Mouse (Mus musculus) CH12.LX (cell line): ENCODE data around the gene Gla. TPM values are rescaled to one million over a fixed set of nuclear protein-coding genes. Genes with fewer than 3 reads are reported as not detected.

Experiments used
- DNase-seq: peaks from one replicate; pipeline ENCODE4 v3.0.0-alpha.2; 2013; ENCODE audit errors: extremely low read depth
- H3K27ac ChIP-seq: 2 replicates; pipeline ENCODE4 v1.5.1; 2012; ENCODE audit warnings: low read depth, mild to moderate bottlenecking, control low read depth, moderate library complexity; ENCODE audit not compliant: insufficient read depth
- H3K27me3 ChIP-seq: replicated peaks from 2 replicates; pipeline ENCODE3; 2012; ENCODE audit warnings: inconsistent platforms
- H3K36me3 ChIP-seq, 2 experiments: replicated peaks in 1 of 2; 2 replicates each; pipeline versions ENCODE3 to v1.6.1; 2012; ENCODE audit warnings: inconsistent platforms in 1 of 2, low read length in 1 of 2, mild to moderate bottlenecking in 1 of 2, mixed read lengths in 1 of 2, moderate library complexity in 1 of 2; ENCODE audit not compliant: control insufficient read depth in 1 of 2, insufficient read depth in 1 of 2
- H3K4me1 ChIP-seq, 2 experiments: 2 replicates each; pipeline ENCODE4 v1.6.1; 2012; ENCODE audit warnings: inconsistent platforms in 1 of 2, moderate library complexity in 1 of 2; ENCODE audit not compliant: insufficient read depth in 2 of 2, control insufficient read depth in 1 of 2
- H3K4me2 ChIP-seq: 2 replicates; pipeline ENCODE4 v1.6.1; 2012; ENCODE audit warnings: low read depth, mild to moderate bottlenecking, control low read depth; ENCODE audit not compliant: poor library complexity, insufficient read depth, severe bottlenecking
- H3K4me3 ChIP-seq, 3 experiments: fragments of 150-350 bp in 1 of 3; sonication (generic) in 1 of 3; replicated peaks in 1 of 3; 2 replicates each; pipeline versions ENCODE3 to v1.5.1; 2011 to 2012; ENCODE audit warnings: low read depth in 2 of 3, low read length in 2 of 3, mild to moderate bottlenecking in 2 of 3, moderate library complexity in 2 of 3, control low read depth in 1 of 3, improper control_type of control experiment in 1 of 3, inconsistent platforms in 1 of 3, mixed read lengths in 1 of 3; ENCODE audit not compliant: poor library complexity in 1 of 3
- H3K79me2 ChIP-seq: replicated peaks from 2 replicates; pipeline ENCODE4 v1.6.1; 2012; ENCODE audit warnings: mild to moderate bottlenecking, moderate library complexity; ENCODE audit not compliant: control insufficient read depth, poor library complexity, insufficient read depth, severe bottlenecking; ENCODE audit errors: extremely low read depth
- H3K9ac ChIP-seq: 2 replicates; pipeline ENCODE4 v1.6.1; 2012; ENCODE audit warnings: low read depth, mild to moderate bottlenecking, control low read depth, moderate library complexity; ENCODE audit not compliant: insufficient read depth
- H3K9me3 ChIP-seq: replicated peaks from 2 replicates; pipeline ENCODE3; 2012; ENCODE audit warnings: low read length, inconsistent platforms, mixed read lengths
- CTCF ChIP-seq, 2 experiments: IDR thresholded peaks in 1 of 2; conservative IDR thresholded peaks in 1 of 2; 2 replicates each; pipeline ENCODE4 v1.5.1; 2011 to 2012; ENCODE audit warnings: low read depth in 2 of 2, low read length in 2 of 2, improper control_type of control experiment in 1 of 2, inconsistent platforms in 1 of 2, mild to moderate bottlenecking in 1 of 2, moderate library complexity in 1 of 2
- ELF1 ChIP-seq: IDR thresholded peaks from 2 replicates; pipeline ENCODE4 v1.6.1; 2014; ENCODE audit warnings: low read depth, mild to moderate bottlenecking, inconsistent platforms, low read length, improper control_type of control experiment
- GABPA ChIP-seq: IDR thresholded peaks from 2 replicates; pipeline ENCODE4 v1.6.1; 2012; ENCODE audit warnings: low read depth, low read length, improper control_type of control experiment, inconsistent platforms; ENCODE audit not compliant: insufficient replicate concordance
- KAT2A ChIP-seq: IDR thresholded peaks from 2 replicates; pipeline ENCODE4 v1.6.1; 2012; ENCODE audit warnings: low read length, improper control_type of control experiment, inconsistent platforms; ENCODE audit not compliant: insufficient replicate concordance
- MAFK ChIP-seq: IDR thresholded peaks from 2 replicates; pipeline ENCODE4 v1.6.1; 2011; ENCODE audit warnings: low read length, improper control_type of control experiment; ENCODE audit not compliant: insufficient replicate concordance
- MAX ChIP-seq: IDR thresholded peaks from 2 replicates; pipeline ENCODE4 v1.6.1; 2011; ENCODE audit warnings: low read length, improper control_type of control experiment
- MAZ ChIP-seq: IDR thresholded peaks from 2 replicates; pipeline ENCODE4 v1.6.1; 2012; ENCODE audit warnings: low read depth, mild to moderate bottlenecking, inconsistent platforms, low read length, improper control_type of control experiment, moderate library complexity
- MEF2A ChIP-seq: IDR thresholded peaks from 2 replicates; pipeline ENCODE4 v1.6.1; 2014; ENCODE audit warnings: low read depth, mild to moderate bottlenecking, inconsistent platforms, low read length, improper control_type of control experiment, borderline replicate concordance
- NRF1 ChIP-seq: IDR thresholded peaks from 2 replicates; pipeline ENCODE4 v1.6.1; 2014; ENCODE audit warnings: low read depth, mild to moderate bottlenecking, inconsistent platforms, low read length, improper control_type of control experiment, moderate library complexity
- PAX5 ChIP-seq: IDR thresholded peaks from 2 replicates; pipeline ENCODE4 v1.6.1; 2012; ENCODE audit warnings: low read length, inconsistent platforms, mixed read lengths
- POLR2A ChIP-seq: IDR thresholded peaks from 2 replicates; pipeline ENCODE4 v1.6.1; 2011; ENCODE audit warnings: low read depth, mild to moderate bottlenecking, improper control_type of control experiment, low read length
- POLR2AphosphoS2 ChIP-seq: IDR thresholded peaks from 2 replicates; pipeline ENCODE4 v1.6.1; 2011; ENCODE audit warnings: low read depth, low read length, improper control_type of control experiment
- RAD21 ChIP-seq: IDR thresholded peaks from 2 replicates; pipeline ENCODE4 v1.6.1; 2011; ENCODE audit warnings: low read depth, mild to moderate bottlenecking, low read length, improper control_type of control experiment, moderate library complexity
- SMC3 ChIP-seq: IDR thresholded peaks from 2 replicates; pipeline ENCODE4 v1.6.1; 2011; ENCODE audit warnings: low read depth, low read length, improper control_type of control experiment
- TBP ChIP-seq: conservative IDR thresholded peaks from 2 replicates; pipeline ENCODE4 v1.6.1; 2011; ENCODE audit warnings: low read depth, low read length, improper control_type of control experiment
- TCF12 ChIP-seq: IDR thresholded peaks from 2 replicates; pipeline ENCODE4 v1.6.1; 2014; ENCODE audit warnings: low read depth, mild to moderate bottlenecking, inconsistent platforms, low read length, improper control_type of control experiment
- USF1 ChIP-seq: IDR thresholded peaks from 2 replicates; pipeline ENCODE4 v1.6.1; 2014; ENCODE audit warnings: low read depth, mild to moderate bottlenecking, inconsistent platforms, low read length, improper control_type of control experiment
- USF2 ChIP-seq: conservative IDR thresholded peaks from 2 replicates; pipeline ENCODE4 v1.6.1; 2011; ENCODE audit warnings: low read depth, low read length, improper control_type of control experiment
- ZC3H11A ChIP-seq: IDR thresholded peaks from 2 replicates; pipeline ENCODE4 v1.6.1; 2012; ENCODE audit warnings: low read depth, mild to moderate bottlenecking, inconsistent platforms, low read length, improper control_type of control experiment
- dilution Hi-C: fragments of 300-500 bp; cut with MboI; formaldehyde crosslinking; loops from 2 replicates; pipeline ENCODE4 v1.14.3; 2020; ENCODE audit warnings: low sequenced_read_pairs; ENCODE audit not compliant: extremely low pct_unique_long_range_greater_than_20kb, extremely low pct_ligation_motif_present
- in situ Hi-C: fragments of 300-500 bp; cut with MboI; formaldehyde crosslinking; loops from 3 replicates; pipeline ENCODE4 v1.14.3; 2019; ENCODE audit warnings: low sequenced_read_pairs, low pct_ligation_motif_present, low pct_unique_long_range_greater_than_20kb, mixed read lengths
- polyA plus RNA-seq: library from polyadenylated mRNA; unstranded; fragments of >175 nt; gene quantifications from 2 replicates; pipeline ENCODE4 v1.2.1, GENCODE M21; 2012; ENCODE audit warnings: low read depth; ENCODE audit not compliant: insufficient read length
- total RNA-seq, 2 experiments: library from RNA; depleted of rRNA; stranded (reverse); fragments of 300-350 nt in 1 of 2; fragments of >200 nt in 1 of 2; gene quantifications; 2 replicates each; pipeline ENCODE4 v1.2.3; 2012 to 2014

The Gla gene
- total and polyA plus RNA-seq, 3 experiments: 6.1 to 9.1 (median 8.6) TPM

- no peak overlapping the region for H3K27ac ChIP-seq
- no peaks in the 10 kb centered on the region for H3K79me2 ChIP-seq
- TF ChIP-seq MAX (no peak), GABPA (no peak), RAD21 (peak; percentile 29), MEF2A (no peak), CTCF (conservative IDR thresholded peaks at IDR 0.05 in 1 of 2, IDR thresholded peaks at IDR 0.05 in 1 of 2; ENCODE audit: low read depth in 2 of 2, low read length in 2 of 2) (peak in 1 of 2 experiments; percentile 43; a peak in 2 of 4 replicates)
- in situ Hi-C loops: no loop called here
- peaks cover 0 to 4% of the 10 kb centered on the region in 2 experiments; a peak in 1 of 4 replicates for H3K4me1 ChIP-seq
- DNase-seq: no peak
- no peak overlapping the region for H3K4me2 ChIP-seq
- no peak overlapping the region for H3K4me3 ChIP-seq
- H3K36me3 ChIP-seq: no peaks in the 10 kb centered on the region
- dilution Hi-C loops: no loop called here
- no peak overlapping the region for H3K9ac ChIP-seq
- no peaks in the 10 kb centered on the region for H3K27me3 ChIP-seq
- H3K9me3 ChIP-seq: no peaks in the 10 kb centered on the region
These were observed 13.4 kb upstream of the Gla start for GRCm38 (mm10) chrX:134614306-134614705.

- dilution Hi-C loops (no loop called here), in situ Hi-C loops (no loop called here)
- no peak overlapping the region for H3K27ac ChIP-seq
- no peak for DNase-seq
- peak overlapping the region; percentile 45; the same call in 1 of the 2 replicates for H3K9ac ChIP-seq
- peaks cover 5% of the 10 kb centered on the region in 2 experiments for H3K36me3 ChIP-seq
- H3K4me1 ChIP-seq: peaks cover 0 to 4% of the 10 kb centered on the region in 2 experiments; a peak in 1 of 4 replicates
- H3K4me3 ChIP-seq: peak overlapping the region in 1 of 3 experiments; percentile 21
- no peaks in the 10 kb centered on the region for H3K27me3 ChIP-seq
- H3K4me2 ChIP-seq: peak overlapping the region; percentile 40; the same call in 1 of the 2 replicates
- H3K9me3 ChIP-seq: no peaks in the 10 kb centered on the region
- TF ChIP-seq POLR2AphosphoS2 (no peak), ELF1 (0 out of 2 replicates have a peak, but pooled peaks have one; percentile 17)
- no peaks in the 10 kb centered on the region for H3K79me2 ChIP-seq
These were observed 11.5 kb upstream of the Gla start for GRCm38 (mm10) chrX:134612285-134612959.

GRCm38 (mm10) chrX:134610984-134611383, 10.1 kb upstream of the Gla start:
- H3K27ac ChIP-seq: no peak overlapping the region
- TF ChIP-seq MAZ: no peak
- TF ChIP-seq SMC3: no peak
- no peak for TF ChIP-seq USF1
- no peak for TF ChIP-seq TBP
- TF ChIP-seq GABPA: no peak
- TF ChIP-seq MAFK: no peak
- no peak for TF ChIP-seq TCF12
- no peak for TF ChIP-seq CTCF (conservative IDR thresholded peaks at IDR 0.05 in 1 of 2, IDR thresholded peaks at IDR 0.05 in 1 of 2; ENCODE audit: low read depth in 2 of 2, low read length in 2 of 2)
- no peak for TF ChIP-seq PAX5
- no peak for TF ChIP-seq ZC3H11A
- no peak for TF ChIP-seq KAT2A
- TF ChIP-seq POLR2A: no peak
- no peak for TF ChIP-seq USF2
- no peak for TF ChIP-seq NRF1
- TF ChIP-seq, all 38 proteins: peak for 0
- H3K4me2 ChIP-seq: no peak overlapping the region
- no peak for DNase-seq
- peaks cover 0 to 4% of the 10 kb centered on the region in 2 experiments; a peak in 1 of 4 replicates for H3K4me1 ChIP-seq
- dilution Hi-C loops (no loop called here), in situ Hi-C loops (no loop called here)
- no peaks in the 10 kb centered on the region for H3K9me3 ChIP-seq
- H3K4me3 ChIP-seq: no peak overlapping the region
- H3K9ac ChIP-seq: no peak overlapping the region
- H3K36me3 ChIP-seq: peaks cover 8 to 9% of the 10 kb centered on the region in 2 experiments
- no peaks in the 10 kb centered on the region for H3K27me3 ChIP-seq
- no peaks in the 10 kb centered on the region for H3K79me2 ChIP-seq
